Mouse (Mus musculus): ENCODE data around the gene Hint1. TPM values are rescaled to one million over a fixed set of nuclear protein-coding genes. Genes with fewer than 3 reads are reported as not detected.

Gene Hint1
- polyA plus RNA-seq, 1 experiment = 489 TPM

Other genes with a start within 250 kb of the Hint1 start
- gene Cdc42se2, start 78.7 kb upstream of the Hint1 start, polyA plus RNA-seq (2012; rRNA removed) = 23.9 and 26.4 TPM in 2 replicates
- gene Lyrm7, start 5.5 kb upstream of the Hint1 start, polyA plus RNA-seq (2012; rRNA removed) = 5.0 and 6.3 TPM in 2 replicates
- 53.0 and 110 TPM in 2 replicates for gene Gpx3, start 36.1 kb downstream of the Hint1 start, polyA plus RNA-seq (2012; rRNA removed)
- gene Tnip1, start 96.5 kb downstream of the Hint1 start, polyA plus RNA-seq (2012; rRNA removed) = 19.5 and 25.0 TPM in 2 replicates
- 204 and 234 TPM in 2 replicates for gene Anxa6, start 167.1 kb downstream of the Hint1 start, polyA plus RNA-seq (2012; rRNA removed)
- 29.0 and 33.3 TPM in 2 replicates for gene Ccdc69, start 211.7 kb downstream of the Hint1 start, polyA plus RNA-seq (2012; rRNA removed)
- gene Gm2a, start 231.7 kb downstream of the Hint1 start, polyA plus RNA-seq (2012; rRNA removed) = 47.0 and 62.2 TPM in 2 replicates

All from urinary bladder, adult 2 months (tissue).